Mouse (Mus musculus) olfactory bulb, adult 2 months (tissue): ENCODE measurements around the gene Stap2.

Experiments
- CTCF ChIP-seq: fragments of 200-500 bp; IDR thresholded peaks from 2 replicates; pipeline ENCODE4 v1.5.1; 2012; ENCODE audit warnings: low read depth, mild to moderate bottlenecking, low read length, moderate library complexity; ENCODE audit not compliant: insufficient read depth
- POLR2A ChIP-seq: fragments of 200-500 bp; IDR thresholded peaks from 2 replicates; pipeline ENCODE4 v1.6.1; 2012; ENCODE audit warnings: mild to moderate bottlenecking, low read depth, low read length, moderate library complexity; ENCODE audit not compliant: insufficient read depth

DNA sequence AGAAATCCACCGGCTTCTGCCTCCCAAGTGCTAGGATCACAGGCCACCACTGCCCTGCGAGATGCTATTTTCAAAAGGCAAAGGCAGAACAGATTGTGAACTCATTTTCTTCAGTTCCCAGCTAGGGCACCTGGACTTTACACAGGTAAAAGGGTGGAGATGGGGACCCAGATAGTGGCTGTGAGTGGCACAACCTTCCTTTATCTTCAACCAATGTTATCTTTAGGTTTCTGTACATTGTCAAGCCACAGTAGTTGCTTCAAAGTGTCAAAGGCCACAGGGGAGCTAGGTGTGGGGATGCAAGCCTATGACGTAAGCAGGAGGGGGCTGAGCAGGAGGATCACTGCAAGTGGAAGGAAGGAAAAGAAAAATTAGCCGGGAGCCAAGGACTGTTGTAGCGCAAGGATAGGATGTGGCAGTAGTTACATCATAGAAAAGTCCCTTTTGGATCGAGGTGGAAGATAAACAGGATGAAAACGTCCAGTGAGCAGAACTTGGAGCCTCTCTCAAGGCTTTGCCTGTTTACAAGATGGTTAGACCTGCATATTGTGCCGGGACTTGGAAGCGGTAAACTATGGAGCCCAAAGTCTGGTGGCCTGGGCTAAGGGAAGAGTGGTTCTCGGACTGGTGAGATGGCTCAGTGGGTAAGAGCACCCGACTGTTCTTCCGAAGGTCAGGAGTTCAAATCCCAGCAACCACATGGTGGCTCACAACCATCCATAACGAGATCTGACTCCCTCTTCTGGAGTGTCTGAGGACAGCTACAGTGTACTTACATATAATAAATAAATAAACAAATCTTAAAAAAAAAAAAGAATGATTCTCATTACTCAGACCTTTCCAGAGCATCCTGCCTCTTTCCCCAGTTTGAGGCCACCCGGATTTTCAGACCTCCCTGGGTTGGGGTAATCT is 2.3 kb upstream of the Stap2 start:
- no peak for TF ChIP-seq CTCF
- no peak for TF ChIP-seq POLR2A
